Mouse (Mus musculus) lung, postnatal 0 days (tissue): ENCODE data around the gene Arid2. TPM values are rescaled to one million over a fixed set of nuclear protein-coding genes. Genes with fewer than 3 reads are reported as not detected.

Source experiments
- ATAC-seq: fragments of 200-750 bp; cut with Nextera tagmentation; 2 replicates; pipeline ENCODE4 v1.8.0; 2017; ENCODE audit warnings: moderate library complexity
- DNase-seq: peaks from one replicate; pipeline ENCODE4 v3.0.0-alpha.2; 2016; ENCODE audit warnings: low spot score
- H3K27ac ChIP-seq: fragments of 300-500 bp; sonication (generic); 2 replicates; pipeline ENCODE4 v1.5.1; 2014; ENCODE audit warnings: antibody characterized with exemption, mild to moderate bottlenecking, low read length, mixed read lengths
- H3K27me3 ChIP-seq: fragments of 300-500 bp; sonication (generic); replicated peaks from 2 replicates; pipeline ENCODE4 v1.6.1; 2014; ENCODE audit warnings: low read length, mixed read lengths; ENCODE audit not compliant: insufficient read depth
- H3K36me3 ChIP-seq: fragments of 300-500 bp; sonication (generic); 2 replicates; pipeline ENCODE4 v1.6.1; 2014; ENCODE audit warnings: low read length, mixed read lengths; ENCODE audit not compliant: insufficient read depth
- H3K4me1 ChIP-seq: fragments of 300-500 bp; sonication (generic); 2 replicates; pipeline ENCODE4 v1.6.1; 2014; ENCODE audit warnings: antibody characterized with exemption, low read depth, low read length, mixed read lengths; ENCODE audit not compliant: insufficient read depth
- H3K4me2 ChIP-seq: fragments of 300-500 bp; sonication (generic); replicated peaks from 2 replicates; pipeline ENCODE4 v1.6.1; 2014; ENCODE audit warnings: low read depth, mild to moderate bottlenecking, low read length, moderate library complexity, mixed read lengths
- H3K4me3 ChIP-seq: fragments of 300-500 bp; sonication (generic); 2 replicates; pipeline ENCODE4 v1.5.1; 2014; ENCODE audit warnings: low read depth, low read length
- H3K9ac ChIP-seq: fragments of 300-500 bp; sonication (generic); replicated peaks from 2 replicates; pipeline ENCODE4 v1.6.1; 2014; ENCODE audit warnings: low read depth, mild to moderate bottlenecking
- H3K9me3 ChIP-seq: fragments of 300-500 bp; sonication (generic); 2 replicates; pipeline ENCODE4 v1.6.1; 2016; ENCODE audit warnings: low read length, mixed read lengths
- CTCF ChIP-seq: IDR thresholded peaks from 2 replicates; pipeline ENCODE4 v1.5.1; 2016; ENCODE audit warnings: antibody characterized with exemption, mild to moderate bottlenecking
- EP300 ChIP-seq: IDR thresholded peaks from 2 replicates; pipeline ENCODE4 v1.6.1; 2016; ENCODE audit warnings: antibody characterized with exemption, mild to moderate bottlenecking, control low read depth
- WGBS: fragments of 180-500 bp; shearing (Covaris S2); extraction: QIAGEN DNeasy Blood & Tissue Kit; methylation state at CpG from one replicate; pipeline ENCODE4 v1.1.7; 2014; 5-methylcytosine and 5-hydroxymethylcytosine counted together
- polyA plus RNA-seq: library from polyadenylated mRNA; unstranded; fragments of >200 nt; fragmentation: Nextera tagmentation; extraction: Ambion mirVana; gene quantifications from 2 replicates; pipeline ENCODE4 v1.2.1, GENCODE M21; 2015

The Arid2 gene
- polyA plus RNA-seq, 1 experiment from 2014 or later: 15.3 TPM

GRCm38 (mm10) chr15:96287976-96288835 lies 888 bp downstream of the Arid2 start:
- Histone ChIP-seq H3K27me3 (no peaks in the 10 kb centered on the region), H3K4me2 (peak overlapping the region; percentile 68), H3K27ac (peak overlapping the region; percentile 100), H3K9ac (peak overlapping the region; percentile 99), H3K4me1 (peaks cover 14% of the 10 kb centered on the region), H3K36me3 (peaks cover 3% of the 10 kb centered on the region; the same call in 1 of the 2 replicates), H3K9me3 (no peaks in the 10 kb centered on the region), H3K4me3 (peak overlapping the region; percentile 93)
- no peak for TF ChIP-seq EP300
- TF ChIP-seq CTCF: no peak
- WGBS: under 1% methylated on average over 56 of the region's 97 CpGs
- ATAC-seq: no peak
- peak; percentile 67 for DNase-seq

GRCm38 (mm10) chr15:96288836-96289390 lies 1.6 kb downstream of the Arid2 start:
- ATAC-seq: no peak
- H3K27me3 ChIP-seq: no peaks in the 10 kb centered on the region
- TF ChIP-seq CTCF (no peak), EP300 (no peak)
- H3K36me3 ChIP-seq: peaks cover 3% of the 10 kb centered on the region; the same call in 1 of the 2 replicates
- H3K9me3 ChIP-seq: no peaks in the 10 kb centered on the region
- peak overlapping the region; percentile 93 for H3K4me3 ChIP-seq
- WGBS: 3% methylated on average over 9 of the region's 9 CpGs
- H3K27ac ChIP-seq: peak overlapping the region; percentile 100
- DNase-seq: peak; percentile 50
- peaks cover 9% of the 10 kb centered on the region for H3K4me1 ChIP-seq
- peak overlapping the region; percentile 68 for H3K4me2 ChIP-seq
- peak overlapping the region; percentile 99 for H3K9ac ChIP-seq

- ATAC-seq: no peak
- 52% methylated on average over 1 of the region's 1 CpGs for WGBS
- Histone ChIP-seq H3K4me1 (peaks cover 9% of the 10 kb centered on the region; the same call in 1 of the 2 replicates), H3K36me3 (peaks cover 3% of the 10 kb centered on the region; the same call in 1 of the 2 replicates), H3K9ac (no peak overlapping the region), H3K9me3 (no peaks in the 10 kb centered on the region), H3K4me3 (no peak overlapping the region), H3K27ac (no peak overlapping the region), H3K27me3 (no peaks in the 10 kb centered on the region), H3K4me2 (0 out of 2 replicates have a peak overlapping the region, but pooled peaks have one; percentile 17)
- TF ChIP-seq CTCF (no peak), EP300 (no peak)
- DNase-seq: peak; percentile 46
These were observed 2.7 kb downstream of the Arid2 start for GRCm38 (mm10) chr15:96290001-96290400.

GRCm38 (mm10) chr15:96293444-96293843 lies 6.1 kb downstream of the Arid2 start:
- Histone ChIP-seq H3K9ac (no peak overlapping the region), H3K27me3 (no peaks in the 10 kb centered on the region), H3K9me3 (no peaks in the 10 kb centered on the region), H3K36me3 (peaks cover 3% of the 10 kb centered on the region; the same call in 1 of the 2 replicates), H3K4me3 (no peak overlapping the region), H3K4me2 (no peak overlapping the region), H3K27ac (no peak overlapping the region), H3K4me1 (peaks cover 10% of the 10 kb centered on the region; the same call in 1 of the 2 replicates)
- DNase-seq (no peak), ATAC-seq (no peak)
- no peak for TF ChIP-seq EP300
- no peak for TF ChIP-seq CTCF
- WGBS: 68% methylated on average over 3 of the region's 3 CpGs

- H3K9ac ChIP-seq: no peak overlapping the region
- H3K27ac ChIP-seq: no peak overlapping the region
- H3K9me3 ChIP-seq: no peaks in the 10 kb centered on the region
- 0 out of 2 replicates have a peak, but pooled peaks cover 7% of the 10 kb centered on the region for H3K36me3 ChIP-seq
- WGBS: 68% methylated on average over 9 of the region's 9 CpGs
- ATAC-seq (peak; percentile 33; the same call in 1 of the 2 replicates), DNase-seq (no peak)
- TF ChIP-seq CTCF: no peak
- no peak for TF ChIP-seq EP300
- H3K27me3 ChIP-seq: no peaks in the 10 kb centered on the region
- 0 out of 2 replicates have a peak, but pooled peaks cover 7% of the 10 kb centered on the region for H3K4me1 ChIP-seq
- no peak overlapping the region for H3K4me2 ChIP-seq
- no peak overlapping the region for H3K4me3 ChIP-seq
These were observed 9.8 kb downstream of the Arid2 start for GRCm38 (mm10) chr15:96297078-96297590.

GRCm38 (mm10) chr15:96297623-96298188 lies 10.4 kb downstream of the Arid2 start:
- TF ChIP-seq EP300 (no peak), CTCF (no peak)
- H3K36me3 ChIP-seq: 0 out of 2 replicates have a peak, but pooled peaks cover 7% of the 10 kb centered on the region
- no peak overlapping the region for H3K9ac ChIP-seq
- H3K4me1 ChIP-seq: 0 out of 2 replicates have a peak, but pooled peaks cover 2% of the 10 kb centered on the region
- no peaks in the 10 kb centered on the region for H3K9me3 ChIP-seq
- no peak overlapping the region for H3K4me2 ChIP-seq
- WGBS: 85% methylated on average over 9 of the region's 9 CpGs
- no peaks in the 10 kb centered on the region for H3K27me3 ChIP-seq
- DNase-seq (no peak), ATAC-seq (no peak)
- no peak overlapping the region for H3K27ac ChIP-seq
- no peak overlapping the region for H3K4me3 ChIP-seq
